Mouse (Mus musculus): ENCODE measurements around the gene Lysmd4. TPM values are rescaled to one million over a fixed set of nuclear protein-coding genes. Genes with fewer than 3 reads are reported as not detected.

Gene Lysmd4
- polyA plus RNA-seq, 1 experiment = 46.8 TPM

GRCm38 (mm10) chr7:67225943-67226625 lies 3.7 kb downstream of the Lysmd4 start:
- TF ChIP-seq CTCF (IDR thresholded peaks at IDR 0.05; ENCODE audit: borderline replicate concordance, insufficient read depth, low read depth, low read length) = no peak
- no peak for TF ChIP-seq POLR2A (IDR thresholded peaks at IDR 0.05; ENCODE audit: borderline replicate concordance, insufficient read depth, low read length)
- no peak overlapping the region for H3K4me3 ChIP-seq (replicated peaks; ENCODE audit: insufficient read depth, low read depth, low read length)
- no peaks in the 10 kb centered on the region for H3K27me3 ChIP-seq (ENCODE audit: control insufficient read depth, insufficient read depth, low read length)
- no peak overlapping the region for H3K27ac ChIP-seq (ENCODE audit: insufficient read depth, low read length)
- DNase-seq = no peak
- H3K4me1 ChIP-seq (ENCODE audit: control insufficient read depth, insufficient read depth, low read length) = peaks cover 26% of the 10 kb centered on the region
- 66% methylated on average over 15 of the region's 15 CpGs for WGBS

- WGBS = 96% methylated on average over 1 of the region's 1 CpGs
- TF ChIP-seq CTCF (IDR thresholded peaks at IDR 0.05; ENCODE audit: borderline replicate concordance, insufficient read depth, low read depth, low read length) (no peak), POLR2A (IDR thresholded peaks at IDR 0.05; ENCODE audit: borderline replicate concordance, insufficient read depth, low read length) (no peak)
- no peak overlapping the region for H3K27ac ChIP-seq (ENCODE audit: insufficient read depth, low read length)
- H3K27me3 ChIP-seq (ENCODE audit: control insufficient read depth, insufficient read depth, low read length) = no peaks in the 10 kb centered on the region
- DNase-seq = no peak
- H3K4me3 ChIP-seq (replicated peaks; ENCODE audit: insufficient read depth, low read depth, low read length) = no peak overlapping the region
- H3K4me1 ChIP-seq (ENCODE audit: control insufficient read depth, insufficient read depth, low read length) = peaks cover 26% of the 10 kb centered on the region
Measured at GRCm38 (mm10) chr7:67227538-67227937, 5.2 kb downstream of the Lysmd4 start.

DNA sequence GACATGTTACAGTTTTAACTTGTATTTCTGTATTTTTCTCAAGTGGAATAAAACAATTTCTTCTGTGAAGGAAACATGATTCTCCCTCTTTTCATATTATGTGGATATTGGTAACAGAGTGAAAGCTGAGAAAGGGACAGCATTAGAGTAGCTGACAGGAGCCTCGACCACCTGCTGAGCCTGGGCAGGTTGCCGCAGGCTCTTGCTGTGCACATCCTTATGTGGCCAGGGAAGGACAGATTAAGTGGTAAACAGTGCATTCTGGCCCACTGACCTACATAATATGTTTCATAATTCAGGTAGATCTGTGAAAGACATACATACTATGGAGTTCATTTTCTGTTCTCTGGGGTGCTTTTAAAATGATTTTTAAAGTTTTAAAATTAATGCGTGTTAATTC lies 6.0 kb downstream of the Lysmd4 start:
- Histone ChIP-seq H3K27me3 (ENCODE audit: control insufficient read depth, insufficient read depth, low read length) (no peaks in the 10 kb centered on the region), H3K4me1 (ENCODE audit: control insufficient read depth, insufficient read depth, low read length) (peaks cover 26% of the 10 kb centered on the region), H3K27ac (ENCODE audit: insufficient read depth, low read length) (no peak overlapping the region), H3K4me3 (replicated peaks; ENCODE audit: insufficient read depth, low read depth, low read length) (no peak overlapping the region)
- 7% methylated on average over 3 of the region's 3 CpGs for WGBS
- peak; percentile 90 to 91 for DNase-seq
- TF ChIP-seq CTCF (IDR thresholded peaks at IDR 0.05; ENCODE audit: borderline replicate concordance, insufficient read depth, low read depth, low read length) (no peak), POLR2A (IDR thresholded peaks at IDR 0.05; ENCODE audit: borderline replicate concordance, insufficient read depth, low read length) (no peak)

DNA sequence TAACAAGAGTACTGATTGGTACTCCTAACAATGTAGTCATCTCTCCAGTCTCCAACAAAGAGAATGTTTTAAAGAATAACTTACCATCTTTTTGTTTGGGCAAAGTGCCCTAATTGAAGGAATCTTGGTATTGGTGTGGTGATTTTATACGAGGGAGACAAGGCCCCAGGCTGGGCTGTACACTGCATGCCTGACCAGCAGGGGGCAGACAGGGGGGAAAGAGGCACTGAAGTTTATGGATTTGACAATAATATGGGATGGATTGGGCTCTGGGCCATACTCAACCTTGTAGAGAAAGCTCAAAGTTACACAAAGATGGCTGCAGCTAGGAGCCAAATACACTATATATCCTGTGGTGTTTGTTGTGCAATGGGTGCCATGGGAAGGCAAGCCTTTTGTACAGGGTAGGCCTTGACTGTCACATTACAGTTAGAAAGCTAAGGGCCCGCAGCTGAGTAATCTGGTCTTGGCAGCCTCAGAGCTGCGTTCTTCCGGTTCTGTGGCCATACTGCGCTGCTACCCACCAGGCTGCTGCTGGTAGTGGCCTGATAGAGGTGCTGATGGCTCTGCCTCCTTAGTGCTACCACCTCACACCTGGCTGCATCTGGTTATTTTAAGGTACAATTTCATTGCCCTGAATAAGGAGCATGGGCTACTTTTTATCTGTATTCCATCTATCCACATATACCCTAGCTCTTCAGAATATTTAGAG lies 6.7 kb downstream of the Lysmd4 start:
- WGBS = 62% methylated on average over 5 of the region's 5 CpGs
- Histone ChIP-seq H3K27me3 (ENCODE audit: control insufficient read depth, insufficient read depth, low read length) (no peaks in the 10 kb centered on the region), H3K4me1 (ENCODE audit: control insufficient read depth, insufficient read depth, low read length) (peaks cover 26% of the 10 kb centered on the region), H3K4me3 (replicated peaks; ENCODE audit: insufficient read depth, low read depth, low read length) (no peak overlapping the region), H3K27ac (ENCODE audit: insufficient read depth, low read length) (no peak overlapping the region)
- peak in 1 of 2 experiments; percentile 43 for DNase-seq
- TF ChIP-seq POLR2A (IDR thresholded peaks at IDR 0.05; ENCODE audit: borderline replicate concordance, insufficient read depth, low read length) = no peak
- peak; percentile 39; the same call in 1 of the 2 replicates for TF ChIP-seq CTCF (IDR thresholded peaks at IDR 0.05; ENCODE audit: borderline replicate concordance, insufficient read depth, low read depth, low read length)

DNA sequence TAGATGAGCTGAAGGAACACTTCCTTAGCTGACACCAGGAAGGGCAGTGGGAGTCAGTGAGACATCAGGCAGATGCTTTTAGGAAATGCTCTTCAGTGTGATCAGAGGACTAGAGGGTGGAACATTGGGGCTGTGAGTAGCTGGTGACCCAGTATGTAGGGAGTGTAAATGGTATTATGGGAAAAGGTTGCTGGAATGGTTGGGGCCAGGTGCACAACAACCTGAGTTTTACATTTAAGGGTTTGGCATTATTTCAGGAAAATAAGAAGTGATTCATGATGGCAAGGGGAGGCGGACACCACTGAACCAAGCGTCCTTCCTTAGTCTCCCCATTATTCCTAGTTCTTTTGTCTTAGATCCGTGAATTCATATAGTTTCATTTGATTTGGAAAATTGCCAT lies 7.4 kb downstream of the Lysmd4 start:
- no peak for DNase-seq
- Histone ChIP-seq H3K4me3 (replicated peaks; ENCODE audit: insufficient read depth, low read depth, low read length) (no peak overlapping the region), H3K4me1 (ENCODE audit: control insufficient read depth, insufficient read depth, low read length) (peaks cover 26% of the 10 kb centered on the region), H3K27ac (ENCODE audit: insufficient read depth, low read length) (no peak overlapping the region), H3K27me3 (ENCODE audit: control insufficient read depth, insufficient read depth, low read length) (no peaks in the 10 kb centered on the region)
- WGBS = 86% methylated on average over 3 of the region's 3 CpGs
- TF ChIP-seq POLR2A (IDR thresholded peaks at IDR 0.05; ENCODE audit: borderline replicate concordance, insufficient read depth, low read length) = no peak

- Histone ChIP-seq H3K27me3 (ENCODE audit: control insufficient read depth, insufficient read depth, low read length) (no peaks in the 10 kb centered on the region), H3K4me3 (replicated peaks; ENCODE audit: insufficient read depth, low read depth, low read length) (no peak overlapping the region), H3K27ac (ENCODE audit: insufficient read depth, low read length) (no peak overlapping the region), H3K4me1 (ENCODE audit: control insufficient read depth, insufficient read depth, low read length) (peaks cover 26% of the 10 kb centered on the region)
- 16% methylated on average over 3 of the region's 3 CpGs for WGBS
- no peak for TF ChIP-seq POLR2A (IDR thresholded peaks at IDR 0.05; ENCODE audit: borderline replicate concordance, insufficient read depth, low read length)
- no peak for TF ChIP-seq CTCF (IDR thresholded peaks at IDR 0.05; ENCODE audit: borderline replicate concordance, insufficient read depth, low read depth, low read length)
- peak in 1 of 2 experiments; percentile 38 for DNase-seq
Measured at GRCm38 (mm10) chr7:67230221-67230620, 7.9 kb downstream of the Lysmd4 start.

DNA sequence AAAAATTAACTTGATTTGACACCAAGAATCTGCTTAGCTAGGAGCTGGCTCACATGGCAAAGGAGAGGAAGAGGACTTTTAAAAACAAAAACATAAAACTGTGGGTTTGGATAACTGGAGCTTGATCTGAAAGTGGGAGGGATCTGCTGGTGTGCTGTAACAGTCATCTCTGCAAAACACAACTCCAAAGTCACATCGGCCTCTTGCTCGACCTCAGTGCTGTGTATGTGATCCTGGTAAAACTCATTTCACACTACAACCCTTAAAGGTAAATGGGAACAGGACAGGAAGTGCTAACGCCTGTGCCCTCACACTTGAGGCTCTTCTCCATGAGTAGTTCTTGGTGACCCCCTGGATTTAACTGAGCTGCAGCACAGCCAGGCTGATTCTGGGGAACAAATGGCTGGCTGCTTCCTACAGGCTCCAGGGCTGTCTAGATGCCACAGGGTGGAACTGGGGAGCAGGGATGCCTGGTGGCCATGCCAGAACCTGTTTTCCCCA lies 8.3 kb downstream of the Lysmd4 start:
- DNase-seq = no peak
- Histone ChIP-seq H3K4me3 (replicated peaks; ENCODE audit: insufficient read depth, low read depth, low read length) (no peak overlapping the region), H3K27me3 (ENCODE audit: control insufficient read depth, insufficient read depth, low read length) (no peaks in the 10 kb centered on the region), H3K27ac (ENCODE audit: insufficient read depth, low read length) (no peak overlapping the region), H3K4me1 (ENCODE audit: control insufficient read depth, insufficient read depth, low read length) (peaks cover 26% of the 10 kb centered on the region)
- 68% methylated on average over 3 of the region's 3 CpGs for WGBS
- TF ChIP-seq CTCF (IDR thresholded peaks at IDR 0.05; ENCODE audit: borderline replicate concordance, insufficient read depth, low read depth, low read length) (no peak), POLR2A (IDR thresholded peaks at IDR 0.05; ENCODE audit: borderline replicate concordance, insufficient read depth, low read length) (no peak)

DNA sequence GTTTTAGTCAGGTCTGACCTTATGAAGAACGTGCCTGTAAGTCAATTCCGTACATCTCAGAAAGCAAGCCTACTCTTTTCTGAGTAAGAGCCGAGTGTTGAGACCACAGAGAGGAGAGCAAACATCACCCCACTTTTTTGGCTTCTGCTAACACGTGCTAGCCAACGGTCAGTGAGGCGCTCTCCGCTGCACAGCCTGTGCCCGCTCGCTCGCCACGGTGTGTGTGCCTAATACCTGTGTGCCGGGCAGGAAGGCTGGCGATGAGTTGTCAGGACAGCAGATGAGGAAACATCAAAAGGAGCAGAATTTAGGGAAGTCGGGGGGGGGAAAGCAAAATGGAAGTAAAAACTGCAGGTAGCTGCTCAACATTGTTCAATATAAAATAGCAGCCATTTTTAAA lies 10.2 kb downstream of the Lysmd4 start:
- Histone ChIP-seq H3K27ac (ENCODE audit: insufficient read depth, low read length) (no peak overlapping the region), H3K4me1 (ENCODE audit: control insufficient read depth, insufficient read depth, low read length) (peaks cover 25% of the 10 kb centered on the region), H3K4me3 (replicated peaks; ENCODE audit: insufficient read depth, low read depth, low read length) (no peak overlapping the region), H3K27me3 (ENCODE audit: control insufficient read depth, insufficient read depth, low read length) (no peaks in the 10 kb centered on the region)
- no peak for TF ChIP-seq POLR2A (IDR thresholded peaks at IDR 0.05; ENCODE audit: borderline replicate concordance, insufficient read depth, low read length)
- TF ChIP-seq CTCF (IDR thresholded peaks at IDR 0.05; ENCODE audit: borderline replicate concordance, insufficient read depth, low read depth, low read length) = no peak
- WGBS = 85% methylated on average over 14 of the region's 14 CpGs
- no peak for DNase-seq

Data from cerebellum, adult 2 months (tissue).